Mouse (Mus musculus) urinary bladder, postnatal 14 days (tissue): ENCODE measurements around the gene Rcc2.

ENCODE experiments used
- DNase-seq: peaks from one replicate; pipeline ENCODE4 v3.0.0; 2021; ENCODE audit warnings: low spot score

The Rcc2 gene

DNA sequence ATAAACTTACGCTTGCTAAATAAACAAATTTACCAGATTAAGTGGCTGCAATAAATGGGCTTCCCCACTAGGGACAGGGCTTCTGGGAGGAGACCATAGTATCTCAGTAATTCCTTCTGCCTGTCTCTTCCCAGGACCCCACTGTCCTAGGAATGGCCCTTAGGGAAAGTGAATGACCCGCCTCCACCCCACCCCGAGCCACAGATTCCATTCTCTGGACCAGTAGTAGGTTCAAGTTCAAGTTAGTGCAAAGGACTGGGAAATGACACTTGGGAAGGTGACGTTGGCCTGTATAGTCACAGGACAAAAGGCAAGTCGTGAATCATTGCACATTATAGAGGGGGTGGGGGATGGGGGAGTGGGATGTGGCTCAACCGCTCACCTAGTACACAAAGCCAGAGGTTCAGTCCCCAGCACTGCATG lies 15.4 kb upstream of the Rcc2 start:
- no peak for DNase-seq

GRCm38 (mm10) chr4:140688044-140688825 lies 12.1 kb upstream of the Rcc2 start:
- no peak for DNase-seq

- no peak for DNase-seq
Observed at GRCm38 (mm10) chr4:140688826-140689425, 11.4 kb upstream of the Rcc2 start.

DNA sequence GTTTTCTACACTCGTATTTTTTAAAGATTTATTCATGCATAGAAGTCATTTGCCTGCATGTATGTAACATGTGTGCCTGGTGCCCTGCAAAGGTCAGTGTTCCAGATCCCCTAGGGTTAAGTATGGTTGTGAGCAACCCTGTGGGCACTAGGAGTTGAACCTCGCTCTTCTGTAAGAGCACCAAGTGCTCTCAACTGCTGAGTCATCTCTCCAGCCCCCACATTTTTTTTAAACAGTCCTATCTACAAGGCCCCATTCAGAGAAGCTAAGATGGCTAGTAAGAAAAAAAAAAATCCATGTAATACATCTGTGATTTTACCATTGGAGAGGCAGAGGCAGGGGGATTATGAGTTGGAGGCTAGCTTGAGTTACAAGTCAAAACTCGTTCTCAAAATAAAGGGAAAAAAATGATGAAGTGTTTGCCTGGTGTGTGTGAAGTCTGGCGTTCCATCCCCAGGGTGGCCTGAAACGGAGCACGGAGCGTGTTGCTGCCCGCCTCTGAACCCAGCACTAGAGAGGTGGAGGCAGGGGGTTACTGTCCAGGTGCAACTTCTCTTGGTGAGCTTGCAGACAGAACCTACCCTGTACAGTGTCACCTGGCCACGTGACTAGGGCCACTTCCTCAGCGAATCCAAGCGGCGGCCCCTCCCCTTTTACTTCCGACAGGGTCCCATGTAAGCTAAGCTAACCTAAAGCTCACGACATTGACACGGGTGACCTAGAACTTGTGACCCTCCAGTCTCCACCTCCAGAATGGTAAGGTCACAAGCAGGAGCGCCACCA lies 10.3 kb upstream of the Rcc2 start:
- no peak for DNase-seq

DNA sequence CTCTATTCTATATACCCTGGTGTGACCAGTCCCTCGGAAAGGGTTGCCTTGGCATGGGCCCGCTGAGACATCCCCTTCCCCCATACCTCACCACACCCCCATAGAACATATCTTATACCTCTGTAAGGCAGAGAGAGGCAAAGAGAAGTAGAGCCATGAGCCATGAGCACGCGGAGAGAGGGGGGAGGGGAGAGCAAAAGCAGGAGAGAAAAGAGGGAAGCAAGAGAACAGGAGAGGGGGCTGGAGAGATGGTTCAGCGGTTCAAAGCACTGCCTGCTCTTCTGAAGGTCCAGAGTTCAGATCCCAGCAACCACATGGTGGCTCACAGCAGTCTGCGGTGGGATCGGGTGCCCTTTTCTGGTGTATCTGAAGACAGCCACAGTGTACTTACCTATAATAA lies 8.9 kb upstream of the Rcc2 start:
- DNase-seq = no peak

GRCm38 (mm10) chr4:140693513-140693912 lies 6.8 kb upstream of the Rcc2 start:
- no peak for DNase-seq

DNA sequence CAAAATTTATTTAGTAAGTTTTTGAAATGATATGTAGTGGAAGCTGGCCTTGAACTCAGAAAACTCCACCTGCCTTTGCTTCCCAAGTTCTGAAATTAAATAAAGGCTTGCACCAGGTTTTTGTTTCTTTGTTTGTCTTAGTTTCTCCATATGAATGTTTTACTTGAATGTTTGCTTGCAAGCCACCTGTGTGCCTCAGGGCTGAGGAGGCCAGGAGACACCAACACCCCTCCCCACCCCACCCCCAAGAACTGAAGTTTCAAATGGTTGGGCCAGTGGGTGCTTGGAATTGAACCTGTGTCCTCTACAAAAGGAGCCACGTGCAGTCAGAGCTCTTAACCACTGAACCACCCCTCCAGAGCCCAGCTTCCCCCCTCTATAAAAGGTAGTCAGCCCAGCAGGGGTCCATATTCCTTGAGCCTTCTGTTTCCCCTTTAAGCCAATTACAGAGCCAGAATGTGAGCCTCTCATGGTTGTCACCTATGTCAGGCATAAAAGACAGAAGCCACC lies 5.7 kb upstream of the Rcc2 start:
- DNase-seq = no peak

DNA sequence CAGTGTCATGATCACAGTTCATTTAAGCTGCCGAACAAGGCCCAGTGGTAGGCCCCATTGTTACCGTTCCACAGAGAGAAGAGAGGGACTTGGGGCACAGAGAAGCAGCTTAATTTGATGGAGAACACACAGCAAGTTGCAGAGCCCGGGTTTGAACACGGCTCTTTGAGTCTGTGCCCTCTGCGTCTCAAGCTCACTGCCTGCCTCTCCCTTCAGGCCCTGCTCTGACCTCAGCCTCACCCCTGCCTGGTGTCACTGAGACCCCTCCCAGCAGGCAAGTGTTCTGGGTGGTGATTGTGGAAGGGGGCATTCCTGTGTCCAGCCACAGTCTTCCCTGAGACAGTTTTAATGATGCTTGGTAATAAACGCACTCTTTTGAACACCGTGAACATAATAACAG lies 5.2 kb upstream of the Rcc2 start:
- no peak for DNase-seq

DNA sequence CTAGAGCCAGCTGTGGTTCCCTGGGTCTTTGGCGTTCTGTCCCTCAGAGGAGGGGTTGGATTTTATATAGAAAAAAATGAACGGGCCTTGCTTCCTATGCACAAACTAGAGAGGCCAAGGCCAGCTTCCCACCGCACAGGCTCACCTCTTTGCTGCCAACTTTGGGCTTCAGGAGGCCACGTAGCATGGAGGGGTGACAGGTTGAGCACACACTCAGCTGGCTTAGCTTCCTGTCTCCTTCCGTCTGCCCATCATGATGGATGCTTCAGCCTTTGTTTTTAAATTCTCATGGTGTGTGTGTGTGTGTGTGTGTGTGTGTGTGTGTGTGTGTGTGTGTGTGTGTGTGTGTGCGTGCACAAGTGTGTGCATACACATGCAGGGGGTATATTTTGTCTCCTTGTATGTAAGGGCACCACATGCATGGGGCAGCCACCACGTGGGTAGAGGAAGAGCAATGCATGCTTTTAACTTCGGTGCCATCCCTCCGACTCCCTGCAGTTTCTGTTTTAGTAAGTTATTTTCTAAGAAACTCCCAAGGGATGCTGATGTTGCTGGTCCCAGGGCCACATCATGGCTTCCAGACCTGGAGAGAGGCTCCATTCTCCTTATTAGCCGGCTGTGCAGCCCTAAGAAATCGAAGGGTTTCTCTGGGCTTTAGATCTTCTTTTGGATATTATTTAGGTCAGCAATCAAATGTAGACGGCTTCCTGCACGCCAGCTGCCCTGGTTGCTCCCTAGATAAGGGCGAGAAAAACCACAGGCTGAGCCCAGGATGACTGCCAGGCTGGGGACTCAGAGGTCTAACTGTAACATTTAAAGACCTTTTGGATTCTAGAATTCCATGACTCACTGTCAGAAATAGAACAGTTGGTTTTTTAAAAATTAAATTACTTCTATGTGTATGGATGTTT lies 4.4 kb upstream of the Rcc2 start:
- no peak for DNase-seq

DNA sequence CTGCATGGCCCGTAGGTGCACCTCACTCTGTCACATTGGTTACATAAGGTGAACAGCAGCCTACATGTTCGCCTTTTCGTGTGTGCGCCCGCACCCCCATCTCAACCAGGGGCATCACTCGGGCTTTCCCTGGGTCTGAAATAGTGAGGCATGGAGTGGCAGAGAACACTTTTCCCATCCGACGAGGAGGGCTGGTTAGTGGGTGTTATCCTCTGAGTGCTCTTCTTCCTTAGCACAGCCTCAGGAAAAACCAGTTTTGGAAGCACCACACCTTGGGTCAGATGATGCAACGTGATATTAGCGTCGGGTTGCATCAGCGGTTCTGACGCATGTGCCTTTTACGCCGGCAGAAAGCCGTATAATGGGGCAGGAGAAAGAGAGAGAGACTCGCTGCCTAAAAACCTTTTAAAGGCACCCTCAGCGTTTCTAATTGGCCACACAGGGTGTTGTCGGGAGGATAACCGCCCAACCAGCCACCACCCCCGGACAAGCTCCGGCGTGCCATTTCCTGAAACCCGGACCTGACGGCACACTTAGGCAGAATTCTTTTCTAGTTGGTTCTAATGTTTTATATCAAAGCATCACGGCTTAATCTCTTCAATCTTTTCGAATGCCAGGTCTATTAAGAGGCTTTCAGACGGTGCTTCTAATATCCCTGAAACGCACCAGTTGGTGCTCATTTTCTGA lies 757 bp upstream of the Rcc2 start:
- peak; percentile 85 for DNase-seq

DNA sequence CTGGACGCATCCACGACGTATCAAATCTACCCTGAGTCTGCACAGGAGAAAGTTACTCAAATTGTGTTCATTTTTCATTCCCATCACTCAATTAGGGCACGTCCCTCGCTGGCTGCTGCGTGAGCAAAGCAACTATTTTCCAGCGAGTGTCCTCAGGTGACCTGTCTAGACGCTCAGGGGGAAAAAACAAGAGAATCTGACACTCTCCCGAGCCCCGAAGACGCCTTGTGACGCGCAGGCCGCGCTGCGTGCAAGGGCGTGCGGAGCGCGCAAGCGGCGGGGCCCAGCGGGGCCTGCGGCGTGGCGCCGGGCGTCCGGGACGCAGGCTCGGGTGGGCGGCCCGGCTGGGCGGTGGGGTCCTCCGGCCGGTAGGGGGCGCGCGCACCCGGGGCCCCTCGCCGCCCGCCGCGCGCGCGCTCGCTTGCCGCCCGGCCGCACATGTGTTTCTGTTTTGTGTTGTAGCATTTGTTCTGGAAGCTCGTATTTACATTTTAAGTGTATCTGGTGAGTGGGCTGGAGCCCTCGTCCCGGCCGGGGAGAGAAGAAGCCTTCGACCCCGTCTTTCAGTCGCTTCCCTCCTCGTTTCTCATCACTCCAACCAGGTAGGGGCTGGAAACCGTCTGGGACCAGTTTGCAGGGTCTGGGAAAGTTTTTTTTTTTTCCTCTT lies 841 bp downstream of the Rcc2 start:
- peak; percentile 79 for DNase-seq

- DNase-seq = no peak
Observed at GRCm38 (mm10) chr4:140701716-140702561, 1.6 kb downstream of the Rcc2 start.

GRCm38 (mm10) chr4:140702611-140703327 lies 2.4 kb downstream of the Rcc2 start:
- peak; percentile 84 for DNase-seq

DNA sequence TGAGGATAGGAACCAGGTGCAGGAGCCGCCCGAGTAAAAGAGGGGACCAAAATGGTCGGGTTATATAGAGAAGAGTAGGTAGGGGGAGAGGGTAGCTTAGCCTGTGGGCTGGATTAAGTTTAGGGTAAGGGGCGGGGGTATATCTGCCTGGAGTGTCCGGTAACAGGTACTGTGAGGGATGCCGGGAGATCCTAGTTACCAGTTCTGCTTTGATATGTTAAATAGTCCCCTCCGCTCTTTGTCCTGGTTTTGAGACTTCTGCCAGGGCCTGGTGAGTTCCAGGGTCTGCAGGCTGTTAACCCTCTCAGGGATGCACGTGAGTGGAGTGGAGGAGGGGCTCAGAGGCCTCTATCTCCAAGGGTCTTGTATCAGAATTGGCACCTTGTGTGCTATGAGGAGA lies 3.3 kb downstream of the Rcc2 start:
- DNase-seq = no peak

GRCm38 (mm10) chr4:140704166-140704565 lies 3.8 kb downstream of the Rcc2 start:
- DNase-seq = no peak

GRCm38 (mm10) chr4:140707615-140708014 lies 7.3 kb downstream of the Rcc2 start:
- no peak for DNase-seq

GRCm38 (mm10) chr4:140708297-140708927 lies 8.1 kb downstream of the Rcc2 start:
- DNase-seq = peak; percentile 43

GRCm38 (mm10) chr4:140709111-140709510 lies 8.8 kb downstream of the Rcc2 start:
- no peak for DNase-seq
